Mouse (Mus musculus) NIH3T3 (cell line): ENCODE data around the gene Mrpl23.
A peak's percentile ranks its signal among the peaks of the same experiment; 100 is the strongest.

Experiments used
- DNase-seq: peaks from one replicate; pipeline ENCODE4 v3.0.0-alpha.2; 2012; ENCODE audit warnings: low read depth

Mrpl23 gene

DNA sequence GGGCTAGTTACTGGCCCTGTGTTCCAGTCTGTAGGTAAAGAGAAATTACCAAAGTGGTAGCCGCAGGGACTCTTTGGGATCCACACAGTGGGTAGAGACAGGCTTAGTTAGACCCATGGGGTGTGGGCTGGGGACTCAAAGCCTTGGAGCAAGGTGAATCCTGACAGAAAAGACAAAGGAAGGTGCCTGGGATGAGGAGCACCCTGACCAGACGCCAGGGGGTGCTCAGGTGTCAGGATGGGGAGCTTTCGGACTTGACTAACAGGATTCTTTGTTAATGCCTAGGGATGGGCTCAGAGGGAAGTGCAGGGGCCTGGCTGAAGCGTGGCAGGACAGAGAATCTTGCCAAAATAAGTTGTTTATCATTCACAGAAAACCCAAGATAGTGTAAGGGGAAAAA, 10.1 kb upstream of the Mrpl23 start:
- peak; percentile 60 for DNase-seq

DNA sequence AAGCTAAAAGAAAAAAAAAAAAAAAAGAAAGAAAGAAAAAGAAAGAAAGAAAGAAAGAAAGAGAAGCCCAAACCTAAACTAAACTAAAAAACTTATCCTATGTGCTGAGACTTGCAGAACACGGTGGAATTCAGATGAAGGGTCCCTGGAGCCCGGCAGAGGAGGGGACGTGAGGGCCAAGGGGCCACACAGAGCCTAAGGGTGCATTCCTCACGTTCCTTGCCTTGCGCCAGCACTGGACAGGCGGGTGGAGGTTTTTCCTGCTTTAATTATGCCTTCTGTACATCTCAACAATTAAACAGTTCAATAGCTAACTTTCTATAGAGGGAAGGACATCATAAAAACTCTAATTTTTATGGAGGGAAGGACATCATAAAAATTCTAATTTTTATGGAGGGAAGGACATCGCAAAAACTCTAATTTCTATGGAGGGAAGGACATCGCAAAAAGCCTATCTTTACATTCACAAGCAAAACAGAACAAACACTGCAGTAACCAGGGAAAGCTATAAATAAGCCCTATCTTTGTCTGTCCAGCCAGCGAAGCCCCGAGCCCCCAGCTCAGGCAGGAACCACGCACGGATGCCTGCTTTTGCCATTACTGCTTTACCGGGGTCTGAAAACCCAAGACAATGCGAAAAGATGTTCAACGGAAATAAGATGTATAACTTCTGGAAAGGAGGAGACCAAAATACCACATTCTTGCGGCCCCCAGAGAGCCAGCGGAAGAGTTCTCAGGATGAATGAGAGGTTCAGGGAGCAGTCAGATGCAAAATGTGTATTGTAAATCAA, 9.1 kb upstream of the Mrpl23 start:
- DNase-seq: no peak

DNA sequence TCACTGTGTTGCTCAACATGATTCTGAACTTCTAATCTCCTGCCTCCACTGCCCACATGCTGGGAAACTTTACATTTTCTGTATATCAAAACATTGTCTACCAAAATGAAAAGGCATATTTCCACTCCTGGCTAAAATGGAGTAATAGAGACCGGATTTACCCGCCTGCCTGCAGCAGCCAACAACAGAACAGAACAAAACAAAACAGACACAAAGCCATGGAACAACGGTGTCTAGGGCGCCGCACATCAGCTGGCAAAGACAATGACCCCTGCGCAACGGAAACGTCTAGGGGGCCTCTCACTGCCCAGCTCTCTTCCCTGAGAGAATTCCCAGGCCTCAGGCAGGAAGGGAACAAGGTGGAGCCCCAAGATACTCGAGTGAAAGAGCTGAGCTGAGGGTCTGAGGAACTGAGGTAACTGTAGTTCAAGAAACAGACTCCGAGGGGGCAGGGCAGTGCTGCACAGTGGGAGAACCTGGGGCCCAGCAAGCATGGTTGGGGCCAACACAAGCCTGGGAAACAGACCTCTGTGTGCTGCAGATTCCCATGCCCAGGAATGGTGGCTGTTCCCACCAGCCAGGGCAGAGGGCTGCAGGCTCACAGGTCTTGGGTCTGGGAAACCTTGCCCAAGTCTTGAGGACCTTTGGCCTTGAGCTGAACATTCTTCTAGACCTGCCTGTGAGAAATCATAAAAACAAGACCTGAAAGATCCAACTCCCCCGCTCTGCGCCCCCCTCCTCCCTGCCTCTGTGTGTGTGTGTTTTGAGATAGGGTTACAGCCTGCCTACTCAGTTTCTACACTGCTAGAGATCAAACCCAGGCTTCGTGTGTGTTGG, 6.9 kb upstream of the Mrpl23 start:
- DNase-seq: no peak

DNA sequence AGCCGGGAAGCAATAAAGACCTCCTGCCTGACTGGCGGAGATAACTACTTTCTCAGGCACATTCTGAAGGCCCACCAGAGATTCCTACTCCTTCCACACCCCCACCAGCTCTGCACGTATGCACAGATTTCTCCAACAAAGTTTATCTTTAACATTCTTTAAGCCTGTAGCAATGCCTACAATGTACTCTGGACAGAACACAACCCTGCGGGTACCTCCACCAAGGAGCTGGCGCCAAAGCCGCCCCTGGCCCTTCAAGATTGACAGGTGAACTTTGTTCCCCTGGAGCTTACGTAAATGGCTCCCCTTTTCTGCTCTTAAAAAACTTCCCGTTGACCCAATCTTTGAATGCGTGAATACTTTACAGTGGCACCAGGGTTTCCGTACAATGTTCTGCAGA, 3.1 kb upstream of the Mrpl23 start:
- no peak for DNase-seq

DNA sequence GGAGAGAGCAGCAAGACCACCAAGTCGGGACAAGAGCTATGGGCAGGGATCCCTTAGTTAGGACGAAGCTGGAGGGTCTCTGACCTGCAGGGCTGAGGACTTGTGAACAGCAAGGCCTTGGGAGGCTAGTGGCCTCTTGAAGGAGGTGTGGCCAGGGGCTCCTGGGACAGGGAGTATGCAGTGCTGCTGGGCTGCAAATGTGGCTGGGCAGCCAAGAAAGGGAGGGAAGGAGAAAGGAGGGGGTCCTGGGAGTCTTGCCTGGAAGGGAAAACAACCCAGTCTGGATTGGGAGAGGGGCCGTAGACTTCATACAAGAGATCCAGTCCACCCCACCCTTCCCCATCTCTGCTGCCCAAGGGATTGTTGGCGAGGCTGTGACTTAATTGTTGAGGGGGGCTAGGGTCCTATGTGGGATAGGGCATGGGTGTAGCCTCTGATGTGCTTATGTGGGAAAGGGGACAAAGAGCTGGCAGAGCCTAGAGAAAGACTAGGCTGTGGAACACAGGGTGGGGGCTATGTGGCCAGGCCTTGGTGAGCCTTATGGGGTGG, 439 bp upstream of the Mrpl23 start:
- no peak for DNase-seq

DNA sequence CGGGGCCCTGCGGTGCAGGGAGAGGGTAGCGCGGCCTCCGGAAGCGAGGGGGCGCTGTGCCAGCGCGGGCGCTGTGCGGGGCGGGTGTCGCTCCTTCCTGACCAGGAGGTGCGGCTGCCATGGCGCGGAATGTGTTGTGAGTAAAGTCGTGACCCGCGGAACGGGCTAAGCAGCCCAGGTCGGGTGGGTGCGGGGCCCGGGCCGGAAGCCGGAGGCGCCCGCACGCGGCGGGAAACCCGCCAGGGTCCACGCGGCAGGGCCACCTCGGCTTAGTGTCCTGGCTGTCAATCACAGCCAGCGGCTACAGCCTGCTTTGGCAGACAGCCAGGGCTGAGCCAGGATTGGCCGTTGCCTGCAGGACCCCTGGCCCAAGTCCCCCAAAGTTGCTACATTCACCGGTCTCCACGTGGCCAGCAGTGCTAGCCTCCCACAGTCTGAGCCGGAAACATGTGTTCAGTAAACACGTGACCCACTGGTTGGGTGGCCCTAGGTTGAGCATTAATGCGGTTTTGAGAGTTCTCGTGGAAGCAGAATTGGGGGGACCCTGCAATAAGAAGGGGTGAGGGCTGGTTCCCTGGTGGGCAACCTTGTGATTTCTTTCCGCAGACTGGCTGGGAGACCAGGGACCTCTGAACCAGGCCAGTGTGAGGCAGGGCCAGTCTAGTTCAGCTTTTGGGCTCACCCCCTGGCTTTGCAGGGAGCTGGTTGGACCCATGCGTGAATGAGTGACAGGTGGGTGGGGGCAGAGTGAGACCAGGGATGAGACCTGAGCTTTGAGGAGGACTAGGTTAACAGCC, 771 bp downstream of the Mrpl23 start:
- DNase-seq: peak; percentile 82

DNA sequence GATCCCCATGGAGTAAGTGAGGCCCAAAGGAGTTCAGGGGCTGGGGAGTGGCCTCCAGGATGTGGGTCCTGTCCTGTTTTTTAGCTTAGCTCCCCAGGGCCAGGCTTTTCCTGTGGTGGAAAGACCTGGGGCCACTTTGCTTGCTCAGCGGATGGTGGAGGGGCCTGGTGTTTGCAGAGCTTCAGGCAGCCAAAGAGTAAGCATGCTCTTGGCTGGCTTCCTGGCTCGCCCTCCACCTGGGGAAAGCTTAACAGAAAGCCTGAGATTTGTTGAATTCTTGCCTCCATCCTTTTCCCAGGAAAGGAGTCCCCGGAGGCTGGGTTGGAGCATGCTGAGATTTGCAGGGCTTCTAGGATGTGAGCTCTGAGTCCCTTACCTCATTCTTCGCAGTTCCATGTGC, 2.6 kb downstream of the Mrpl23 start:
- no peak for DNase-seq

DNA sequence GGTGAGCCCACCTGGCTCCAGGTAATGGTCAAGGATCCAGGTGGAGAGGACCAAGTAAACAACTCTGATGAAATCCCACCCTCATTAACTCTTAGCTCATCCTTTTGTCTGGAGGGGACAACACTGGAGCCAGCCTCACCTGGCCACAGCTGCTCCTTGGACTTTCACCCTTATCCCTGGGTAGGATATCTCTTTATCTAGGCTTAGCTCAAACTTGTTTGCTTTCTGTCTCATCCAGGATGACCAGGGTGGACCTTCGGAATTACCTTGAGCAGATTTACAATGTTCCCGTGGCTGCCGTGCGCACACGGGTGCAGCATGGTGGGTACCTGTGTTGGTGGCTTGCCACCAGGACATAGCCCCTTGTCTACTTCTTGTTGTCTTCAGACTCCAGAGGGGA, 3.3 kb downstream of the Mrpl23 start:
- DNase-seq: no peak

DNA sequence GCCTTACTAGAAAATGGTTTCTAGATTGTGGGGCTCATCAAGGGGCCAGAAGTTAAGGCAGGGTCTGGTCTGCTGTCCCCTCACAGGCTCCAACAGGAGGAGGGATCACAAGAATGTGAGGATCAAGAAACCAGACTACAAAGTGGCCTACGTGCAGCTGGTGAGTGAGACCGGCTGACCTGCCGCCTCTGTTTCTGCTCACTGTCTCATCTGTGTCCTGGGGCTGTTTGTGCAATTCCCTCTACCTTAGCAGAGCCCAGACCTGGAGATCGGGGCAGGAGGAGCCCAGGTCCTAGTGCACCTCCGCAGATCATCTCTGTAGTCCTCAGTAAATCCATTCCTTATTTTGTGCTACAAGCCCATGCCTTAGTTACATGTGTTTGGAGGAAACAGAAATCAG, 4.7 kb downstream of the Mrpl23 start:
- no peak for DNase-seq

DNA sequence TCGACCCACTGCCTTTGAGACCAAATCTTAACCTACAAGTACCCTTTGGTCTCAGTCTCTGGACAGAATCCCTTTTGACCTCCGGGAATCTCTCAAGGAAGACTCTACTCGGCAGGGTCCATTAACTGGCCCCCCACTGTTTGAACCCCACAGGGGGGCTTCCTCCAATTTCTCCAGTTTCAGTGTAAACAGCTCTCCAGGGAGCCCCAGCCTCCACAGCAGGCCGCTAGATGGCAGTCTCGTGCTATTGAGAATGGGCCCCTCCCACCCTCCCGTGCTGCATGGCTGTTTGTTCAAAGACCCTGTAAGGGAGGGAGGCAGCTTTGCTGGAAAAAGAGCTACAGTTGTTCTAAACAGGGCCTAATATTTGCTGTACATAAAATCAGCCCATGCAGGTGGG, 5.4 kb downstream of the Mrpl23 start:
- DNase-seq: peak; percentile 79

DNA sequence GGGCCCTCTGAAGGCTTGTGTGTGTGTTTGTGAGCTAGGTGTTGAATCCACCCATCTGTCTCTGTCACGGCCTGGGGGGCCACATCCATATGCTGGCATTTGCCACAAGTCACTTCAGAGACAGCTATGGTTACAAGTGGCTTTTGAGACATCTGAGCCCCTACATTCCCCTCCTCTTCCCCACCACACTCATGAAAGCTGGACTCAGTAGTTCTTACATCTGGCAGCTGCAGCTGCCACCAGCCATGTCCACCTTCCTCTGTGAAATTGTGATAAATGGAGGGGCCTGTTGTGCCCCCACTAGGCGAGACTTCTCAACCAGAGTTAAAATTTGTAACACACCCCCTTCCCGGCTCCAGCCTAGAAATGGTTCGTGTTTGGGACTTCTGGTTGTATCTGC, 5.8 kb downstream of the Mrpl23 start:
- no peak for DNase-seq

DNA sequence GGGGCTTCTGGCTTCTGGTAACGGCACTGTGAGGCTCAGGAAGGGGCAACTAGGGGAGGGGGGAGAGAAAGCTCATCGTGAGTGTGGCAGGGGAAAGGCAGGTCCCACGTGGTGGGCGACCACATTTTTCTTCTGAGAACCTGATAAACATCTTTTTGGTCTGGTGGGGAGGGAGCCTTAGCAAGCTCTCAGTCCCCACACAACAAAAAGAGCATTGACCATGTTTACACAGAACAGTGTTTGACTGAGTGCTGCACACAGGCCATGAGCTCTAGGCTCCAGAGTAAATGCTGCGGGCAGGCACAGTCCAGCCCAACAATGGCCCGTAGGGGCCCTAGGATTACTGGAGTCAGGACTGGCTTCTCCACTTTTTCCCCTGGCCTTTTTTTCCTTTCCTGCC, 6.3 kb downstream of the Mrpl23 start:
- DNase-seq: no peak

DNA sequence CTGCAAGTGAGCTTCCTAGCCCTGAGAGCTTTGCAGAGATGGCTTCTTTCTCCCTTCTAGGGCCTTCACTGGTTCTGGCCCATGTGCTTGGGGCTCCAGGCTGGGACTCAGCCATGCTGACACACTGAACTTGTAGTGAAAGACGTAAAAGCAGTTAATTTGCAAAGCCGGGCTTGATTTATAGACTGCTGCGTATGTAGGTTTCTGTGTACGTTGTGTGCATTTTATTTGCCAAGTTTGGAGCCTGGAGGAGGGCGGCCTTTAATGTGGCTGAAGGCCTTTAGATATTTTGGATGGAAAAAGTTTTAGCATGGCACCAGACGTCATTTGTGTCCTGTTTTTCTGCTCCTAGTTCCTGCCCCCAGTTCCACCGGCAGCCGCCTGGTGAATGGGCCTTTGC, 7.3 kb downstream of the Mrpl23 start:
- DNase-seq: no peak

DNA sequence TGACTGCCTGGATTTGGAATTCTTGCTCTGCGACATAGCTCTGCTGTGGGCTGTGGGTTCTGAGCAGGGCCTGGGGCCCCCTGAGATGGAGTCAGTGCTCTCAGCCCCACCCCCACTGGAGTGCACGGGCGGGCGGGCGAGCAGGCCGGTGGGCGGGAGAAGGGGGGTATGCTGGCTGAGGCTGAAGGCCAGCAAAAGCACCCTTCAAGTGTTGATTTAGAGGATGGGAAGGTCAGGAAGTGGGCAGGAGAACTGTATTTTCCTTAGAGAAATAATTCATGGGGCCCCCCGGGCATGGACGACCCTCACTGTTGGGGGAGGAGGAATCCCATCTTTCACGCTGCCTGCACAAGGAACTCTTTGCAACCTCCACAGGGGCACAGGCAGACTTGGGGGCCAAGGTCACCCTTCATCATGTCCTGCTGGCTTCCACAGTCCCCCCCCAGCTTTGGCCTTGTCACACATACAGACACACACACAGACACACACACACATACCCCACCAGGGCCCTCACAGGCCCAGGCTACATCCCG, 10.4 kb downstream of the Mrpl23 start:
- no peak for DNase-seq

DNA sequence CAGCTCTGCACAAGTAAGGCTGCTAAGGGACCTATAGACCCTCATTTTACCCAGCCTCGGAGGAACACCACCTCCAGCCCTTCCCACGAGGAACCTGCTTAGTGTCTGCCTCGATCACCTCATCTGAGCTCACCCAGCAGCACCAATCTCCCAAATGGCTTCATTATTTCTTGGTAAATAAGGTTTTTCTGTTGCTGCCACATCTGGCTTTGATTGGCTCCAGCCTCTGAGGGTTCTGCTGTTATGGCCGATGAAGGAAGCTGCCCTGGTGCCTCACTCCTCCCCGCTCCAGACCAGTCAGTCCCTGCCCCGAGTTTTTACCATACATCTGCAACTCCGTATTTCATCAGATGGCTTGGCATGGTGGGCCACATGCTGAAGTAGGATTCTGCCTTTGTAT, 13.5 kb downstream of the Mrpl23 start:
- DNase-seq: peak; percentile 25

DNA sequence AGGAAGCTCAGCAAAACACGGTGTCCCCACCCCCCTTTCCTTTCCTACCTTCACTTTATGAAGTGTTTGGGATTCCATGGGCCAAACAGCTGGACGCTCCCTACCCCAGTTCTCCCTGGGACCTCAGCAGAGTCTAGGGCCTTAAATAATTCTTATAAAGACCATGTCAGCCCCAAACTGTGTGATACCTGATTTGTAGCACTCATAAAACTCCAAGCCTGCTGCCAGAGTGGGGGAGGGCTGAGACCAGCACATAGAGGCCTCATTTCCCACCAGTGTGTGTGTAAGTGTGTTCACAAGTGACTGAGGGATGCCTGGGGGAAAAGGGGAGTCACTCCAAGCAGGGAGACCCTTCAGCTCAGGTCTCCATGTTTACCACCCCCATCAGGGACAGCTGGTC, 15.4 kb downstream of the Mrpl23 start:
- DNase-seq: no peak

DNA sequence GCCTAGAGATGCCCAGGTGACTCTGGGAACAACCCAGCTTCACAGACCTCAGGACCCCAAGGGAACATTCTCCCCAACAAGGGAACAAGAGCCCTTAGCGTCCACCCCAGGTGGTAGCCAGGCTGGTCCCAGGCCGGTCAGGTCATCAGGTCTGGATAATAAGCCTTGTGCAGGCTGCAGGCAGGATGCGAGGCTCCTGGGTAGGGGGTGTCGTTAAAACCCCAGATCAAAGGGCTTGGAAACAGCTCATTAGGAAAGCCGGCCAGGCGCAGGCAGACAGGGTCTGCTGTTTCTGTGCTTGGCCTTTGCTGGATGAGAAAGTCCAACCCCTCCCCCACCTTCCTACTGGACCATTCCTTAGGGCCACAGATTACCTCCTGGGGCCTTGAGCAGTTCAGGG, 16.2 kb downstream of the Mrpl23 start:
- no peak for DNase-seq

DNA sequence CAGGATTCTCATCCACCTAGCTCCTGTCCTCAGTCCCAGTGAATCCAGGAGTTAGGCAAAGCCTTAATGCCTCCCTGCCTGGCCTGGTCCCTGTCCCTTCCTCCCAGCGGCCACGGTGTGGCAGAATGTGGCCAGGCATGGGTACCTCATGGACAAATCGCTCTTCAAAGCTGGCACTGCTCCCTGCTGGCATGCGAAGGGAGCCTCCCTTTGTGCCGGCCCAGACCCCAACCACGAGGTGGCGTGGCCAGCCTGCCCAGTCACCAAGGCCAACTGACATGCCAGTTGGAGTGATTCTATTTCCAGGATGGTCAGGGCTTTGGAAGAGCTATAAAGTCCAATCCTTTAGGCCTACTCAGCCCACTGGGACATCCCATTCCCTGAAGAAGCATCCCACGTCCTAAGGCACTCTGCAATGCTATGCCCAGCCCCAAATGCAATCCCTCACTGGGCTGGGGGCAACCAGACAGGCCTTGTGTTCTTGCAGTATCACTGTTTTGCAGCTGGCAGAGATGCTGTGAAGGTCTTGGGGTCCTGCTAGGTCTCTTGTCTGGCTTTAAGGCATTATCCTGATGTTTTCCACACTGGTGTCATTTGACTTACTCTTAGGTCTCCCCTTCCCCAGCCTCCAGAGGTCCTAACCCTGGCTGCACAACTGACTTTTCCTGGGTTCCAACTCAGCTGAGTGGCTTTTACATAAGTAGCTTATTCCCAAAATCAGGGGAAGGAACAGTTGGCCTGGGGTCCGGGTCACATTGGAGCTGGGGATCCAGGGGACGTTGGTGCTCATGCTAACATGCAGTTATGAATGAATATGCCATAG, 17.7 kb downstream of the Mrpl23 start:
- no peak for DNase-seq

DNA sequence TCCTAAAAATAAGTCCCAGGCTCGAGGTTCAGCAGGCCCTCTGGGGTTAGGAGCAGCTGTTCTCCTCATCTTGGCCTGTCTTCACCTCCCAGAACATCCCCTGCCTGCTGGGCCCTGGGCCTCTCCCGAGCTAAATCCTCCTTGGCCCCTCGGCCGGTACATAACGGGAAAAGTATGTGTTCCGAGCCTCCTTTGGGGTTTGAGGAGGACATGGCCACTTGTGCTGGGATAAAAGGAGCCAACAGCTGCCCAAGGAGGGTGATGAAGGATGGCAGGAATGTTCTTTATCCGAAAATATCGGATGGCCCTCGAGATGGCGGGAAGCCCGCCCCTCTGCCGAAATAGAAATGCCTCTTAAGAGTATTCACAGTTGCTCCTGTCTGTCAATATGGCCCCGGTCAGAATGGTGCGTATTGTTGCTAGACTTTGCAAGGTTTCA, 18.5 kb downstream of the Mrpl23 start:
- DNase-seq: no peak

DNA sequence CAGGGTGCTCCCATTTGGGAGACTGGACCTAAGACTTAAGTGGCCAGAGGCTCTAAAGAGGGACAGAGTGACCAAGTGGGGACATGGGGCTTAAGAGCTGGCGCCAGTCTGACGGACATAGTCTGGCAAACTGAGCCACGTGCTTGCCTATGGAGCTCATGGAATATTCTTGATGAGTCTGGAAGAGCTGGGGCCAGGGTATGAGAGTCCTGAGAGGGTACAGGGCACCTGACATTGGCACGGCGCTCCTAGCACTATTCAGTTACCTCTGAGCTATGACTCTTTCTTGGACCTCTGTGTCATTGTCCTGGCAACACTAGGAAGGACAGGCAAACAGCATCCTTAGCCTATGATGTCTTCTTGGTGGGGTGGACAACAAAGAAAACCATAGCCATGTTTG, 19.2 kb downstream of the Mrpl23 start:
- DNase-seq: no peak
